Mouse (Mus musculus): Measurements from ENCODE around the gene Cyth1.

DNA sequence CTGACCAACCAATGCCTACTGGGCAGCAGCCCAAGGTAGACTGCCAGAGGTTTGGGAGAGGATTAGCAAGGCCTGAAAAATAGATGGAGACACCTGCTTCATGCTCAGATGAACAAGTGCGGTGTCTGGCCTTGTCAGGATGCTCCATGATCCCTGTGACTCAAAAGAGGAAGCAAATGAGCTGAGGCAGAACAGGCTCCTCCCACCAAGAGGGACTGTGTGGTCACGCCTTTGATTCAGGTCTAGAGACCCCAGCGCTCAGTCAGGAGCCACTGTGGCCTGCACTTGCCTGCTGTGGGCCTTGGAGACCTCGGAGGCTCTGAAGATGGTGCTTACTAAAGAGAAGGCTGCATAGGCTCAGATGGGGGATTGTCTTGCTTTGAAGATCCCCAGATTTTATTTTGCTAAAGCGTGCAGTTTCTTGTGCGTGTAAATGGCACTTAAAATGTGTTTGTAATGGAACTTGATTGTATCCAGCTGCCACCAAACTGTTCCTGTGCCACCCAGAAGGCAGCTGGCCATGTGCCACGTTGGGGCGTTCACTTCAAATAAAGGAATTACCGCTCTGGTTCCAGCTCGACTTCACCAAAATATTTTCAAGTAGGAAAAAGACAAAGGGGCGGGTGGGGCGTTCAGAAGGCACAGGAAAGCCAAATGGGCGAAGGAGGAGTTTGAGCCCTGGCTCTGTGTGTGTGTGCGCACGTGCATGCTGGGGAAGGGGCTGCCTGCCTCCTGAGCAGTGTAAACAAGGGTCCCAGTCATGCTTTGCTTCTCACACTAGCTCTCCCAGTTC is 6.0 kb upstream of the Cyth1 start:
- no peak for TF ChIP-seq GATA1 (IDR thresholded peaks at IDR 0.05; ENCODE audit: borderline replicate concordance, low read length)
- TF ChIP-seq FLI1 (IDR thresholded peaks at IDR 0.05; ENCODE audit: low read length): no peak
